Mouse (Mus musculus) ES-E14 (cell line): ENCODE measurements around the gene Pygo1. TPM values are rescaled to one million over a fixed set of nuclear protein-coding genes. Genes with fewer than 3 reads are reported as not detected.

Experiments
- DNase-seq: peaks from one replicate; pipeline ENCODE4 v3.0.0-alpha.2; 2013; ENCODE audit warnings: low read depth, low spot score
- H3K27ac ChIP-seq: 2 replicates; pipeline ENCODE4 v1.5.1; 2012; ENCODE audit warnings: low read depth, mild to moderate bottlenecking, low read length, moderate library complexity, mixed read lengths; ENCODE audit not compliant: poor library complexity, insufficient read depth, severe bottlenecking
- H3K36me3 ChIP-seq: 2 replicates; pipeline ENCODE4 v1.6.1; 2012; ENCODE audit warnings: mild to moderate bottlenecking, low read length, moderate library complexity, mixed read lengths; ENCODE audit not compliant: control insufficient read depth, poor library complexity, insufficient read depth, severe bottlenecking
- H3K4me1 ChIP-seq, 2 experiments: fragments of 150-350 bp in 1 of 2; sonication (generic) in 1 of 2; 2 replicates each; pipeline ENCODE4 v1.6.1; 2012; ENCODE audit warnings: low read length in 2 of 2, mild to moderate bottlenecking in 1 of 2, mixed read lengths in 1 of 2; ENCODE audit not compliant: control insufficient read depth in 2 of 2, insufficient read depth in 2 of 2, poor library complexity in 1 of 2
- H3K4me3 ChIP-seq, 2 experiments: fragments of 150-350 bp in 1 of 2; sonication (generic) in 1 of 2; 2 replicates each; pipeline ENCODE4 v1.5.1; 2012; ENCODE audit warnings: low read length in 2 of 2, low read depth in 1 of 2, mild to moderate bottlenecking in 1 of 2, mixed read lengths in 1 of 2; ENCODE audit not compliant: insufficient read depth in 1 of 2, poor library complexity in 1 of 2, severe bottlenecking in 1 of 2
- H3K9ac ChIP-seq: 2 replicates; pipeline ENCODE4 v1.6.1; 2012; ENCODE audit warnings: low read depth, mild to moderate bottlenecking, low read length, mixed read lengths; ENCODE audit not compliant: poor library complexity, insufficient read depth, severe bottlenecking
- H3K9me3 ChIP-seq: fragments of 150-350 bp; sonication (generic); 2 replicates; pipeline ENCODE4 v1.6.1; 2012; ENCODE audit warnings: low read depth, mild to moderate bottlenecking, low read length; ENCODE audit not compliant: control insufficient read depth, insufficient read depth
- CHD2 ChIP-seq: IDR thresholded peaks from 2 replicates; pipeline ENCODE4 v1.6.1; 2014; ENCODE audit warnings: mild to moderate bottlenecking, low read depth, low read length, inconsistent platforms
- HCFC1 ChIP-seq: IDR thresholded peaks from 2 replicates; pipeline ENCODE4 v1.6.1; 2012; ENCODE audit warnings: low read length, inconsistent platforms, borderline replicate concordance; ENCODE audit not compliant: insufficient read depth
- MAFK ChIP-seq: IDR thresholded peaks from 2 replicates; pipeline ENCODE4 v1.6.1; 2014; ENCODE audit warnings: mild to moderate bottlenecking, low read depth, low read length, inconsistent platforms; ENCODE audit not compliant: insufficient read depth
- ZC3H11A ChIP-seq: IDR thresholded peaks from 2 replicates; pipeline ENCODE4 v1.6.1; 2012; ENCODE audit warnings: low read depth, mild to moderate bottlenecking, inconsistent platforms, low read length, borderline replicate concordance
- ZNF384 ChIP-seq: IDR thresholded peaks from 2 replicates; pipeline ENCODE4 v1.6.1; 2012; ENCODE audit warnings: low read depth, low read length, inconsistent platforms
- in situ Hi-C, 2 experiments: fragments of 600-800 bp; cut with MboI; formaldehyde crosslinking; loops; one replicate each; pipeline ENCODE4 v1.15.1; 2025; ENCODE audit warnings: low sequenced_read_pairs in 2 of 2, inconsistent platforms in 1 of 2; ENCODE audit not compliant: unreplicated experiment in 2 of 2
- total RNA-seq: library from RNA; depleted of rRNA; stranded (reverse); fragments of 300-350 nt; gene quantifications from 2 replicates; pipeline ENCODE4 v1.2.3, GENCODE M21; 2012

Gene Pygo1
- total RNA-seq, 1 experiment, result 0.58 TPM

DNA sequence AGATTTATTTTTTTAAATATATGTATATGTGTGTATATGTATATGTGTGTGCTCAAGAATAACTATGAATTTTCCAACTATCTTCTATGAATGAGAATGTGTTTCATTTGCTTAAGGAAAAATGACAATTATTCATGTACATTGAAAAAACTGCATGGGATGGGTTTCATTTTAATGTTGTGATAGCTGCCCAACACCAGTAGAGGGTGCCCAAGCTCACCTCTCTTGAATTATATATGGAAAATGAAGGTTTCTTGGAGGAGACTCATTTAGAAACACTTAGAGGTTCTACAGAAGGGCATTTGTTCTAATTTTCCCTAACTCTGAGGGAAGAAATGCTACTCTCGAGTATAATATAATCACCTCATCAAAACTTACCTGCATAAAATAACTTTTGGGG lies 35.7 kb upstream of the Pygo1 start:
- H3K4me3 ChIP-seq, result no peak overlapping the region
- no peak overlapping the region for H3K9ac ChIP-seq
- H3K27ac ChIP-seq, result no peak overlapping the region
- peaks cover 0 to 6% of the 10 kb centered on the region in 2 experiments; a peak in 2 of 4 replicates for H3K4me1 ChIP-seq
- no peak for DNase-seq
- TF ChIP-seq ZC3H11A (no peak), ZNF384 (0 out of 2 replicates have a peak, but pooled peaks have one; percentile 32)
- H3K9me3 ChIP-seq, result no peaks in the 10 kb centered on the region
- in situ Hi-C loops, result loop anchor here in 1 of 2 experiments (25.0 kb wide), 1 partner anchor 127 kb away; no protein-coding TSS in a partner anchor
- H3K36me3 ChIP-seq, result no peaks in the 10 kb centered on the region

DNA sequence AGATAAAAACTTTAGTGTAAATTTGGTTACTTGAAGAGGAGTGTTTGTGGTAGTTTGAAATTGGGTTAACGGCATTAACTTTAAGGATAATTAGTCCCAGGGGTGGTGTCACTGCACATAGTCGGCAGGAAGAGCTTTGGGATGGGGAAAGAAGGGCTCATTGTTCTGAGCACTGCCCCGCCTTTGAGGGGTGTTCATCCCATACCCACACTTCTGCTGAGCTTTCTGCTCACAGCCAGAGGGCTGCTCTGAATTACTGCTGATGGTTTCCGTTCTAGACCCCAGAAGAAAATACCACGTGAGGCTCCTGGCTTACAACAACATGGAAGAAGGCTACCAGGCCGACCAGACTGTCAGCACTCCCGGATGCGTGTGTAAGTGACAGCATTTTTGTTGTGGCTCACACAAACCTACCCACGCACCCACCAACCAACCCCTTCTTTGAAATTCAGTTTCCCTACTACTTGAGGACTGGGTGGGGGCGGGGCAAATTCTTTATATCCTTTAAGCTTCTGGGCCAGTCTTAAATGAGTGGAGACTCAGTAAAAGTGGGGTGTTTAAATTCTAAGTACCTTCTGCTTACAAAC lies 34.9 kb upstream of the Pygo1 start:
- TF ChIP-seq ZC3H11A (no peak), CHD2 (no peak), HCFC1 (no peak), ZNF384 (no peak)
- in situ Hi-C loops, result loop anchor here in 1 of 2 experiments (25.0 kb wide), 1 partner anchor 128 kb away; no protein-coding TSS in a partner anchor
- Histone ChIP-seq H3K9me3 (no peaks in the 10 kb centered on the region), H3K9ac (no peak overlapping the region; the same call in 1 of the 2 replicates), H3K4me3 (no peak overlapping the region), H3K36me3 (no peaks in the 10 kb centered on the region; the same call in 1 of the 2 replicates), H3K4me1 (peaks cover 0 to 6% of the 10 kb centered on the region in 2 experiments; a peak in 2 of 4 replicates), H3K27ac (no peak overlapping the region)
- DNase-seq, result no peak

DNA sequence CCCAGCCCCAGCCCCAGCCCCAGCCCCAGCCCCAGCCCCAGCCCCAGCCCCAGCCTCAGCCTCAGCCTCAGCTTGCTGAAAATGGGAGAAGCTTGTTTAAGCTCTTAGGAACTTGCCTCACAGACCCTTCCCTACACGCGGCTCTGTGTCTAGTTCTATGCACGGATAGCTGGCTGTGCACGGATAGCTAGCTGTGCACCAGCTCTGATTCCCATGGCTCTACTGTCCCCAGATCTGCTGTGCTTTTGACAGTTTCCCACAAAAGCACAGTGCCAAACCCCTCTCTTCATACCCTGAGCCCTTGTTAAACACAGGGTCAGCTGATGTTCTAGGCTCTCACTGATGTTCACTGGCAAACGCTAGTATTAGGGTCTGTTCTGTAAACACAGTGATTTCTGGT lies 32.7 kb upstream of the Pygo1 start:
- Histone ChIP-seq H3K4me3 (no peak overlapping the region), H3K9me3 (no peaks in the 10 kb centered on the region), H3K4me1 (peaks cover 0 to 6% of the 10 kb centered on the region in 2 experiments; a peak in 2 of 4 replicates), H3K9ac (no peak overlapping the region), H3K27ac (no peak overlapping the region), H3K36me3 (no peaks in the 10 kb centered on the region; the same call in 1 of the 2 replicates)
- DNase-seq, result no peak
- TF ChIP-seq HCFC1 (no peak), ZNF384 (no peak), ZC3H11A (no peak), MAFK (no peak), CHD2 (no peak)
- in situ Hi-C loops, result loop anchor here in 1 of 2 experiments (25.0 kb wide), 1 partner anchor 130 kb away; no protein-coding TSS in a partner anchor

DNA sequence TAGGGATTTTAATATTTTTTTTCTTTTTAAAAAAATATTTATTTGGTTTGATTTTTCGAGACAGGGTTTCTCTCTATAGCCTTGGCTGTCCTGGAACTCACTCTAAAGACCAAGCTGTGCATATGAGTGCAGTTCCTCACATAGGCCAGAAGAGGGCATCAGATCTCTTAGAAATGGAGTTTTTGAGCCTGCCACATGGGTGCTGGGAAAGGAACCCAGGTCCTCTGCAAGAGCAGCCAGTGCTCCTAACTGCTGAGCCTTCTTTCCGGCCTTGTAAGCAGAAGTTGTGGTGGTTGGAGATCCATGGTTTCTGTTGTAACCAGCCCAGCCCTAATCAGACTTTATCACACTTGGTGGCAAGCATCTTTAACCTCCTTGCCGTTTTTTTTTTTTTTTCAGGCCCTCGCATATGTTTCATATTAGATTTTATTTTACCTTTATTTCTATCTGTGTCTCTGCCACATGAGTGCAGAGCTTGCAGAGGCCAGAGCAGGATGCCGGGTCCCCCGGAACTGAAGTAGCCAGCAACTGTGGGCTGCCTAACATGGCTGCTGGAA lies 30.6 kb upstream of the Pygo1 start:
- H3K9ac ChIP-seq, result no peak overlapping the region
- H3K4me1 ChIP-seq, result peaks cover 0 to 6% of the 10 kb centered on the region in 2 experiments; a peak in 2 of 4 replicates
- H3K9me3 ChIP-seq, result no peaks in the 10 kb centered on the region
- H3K4me3 ChIP-seq, result no peak overlapping the region
- H3K36me3 ChIP-seq, result no peaks in the 10 kb centered on the region; the same call in 1 of the 2 replicates
- no peak for TF ChIP-seq HCFC1
- TF ChIP-seq CHD2, result no peak
- no peak for TF ChIP-seq ZC3H11A
- TF ChIP-seq ZNF384, result no peak
- TF ChIP-seq MAFK, result no peak
- in situ Hi-C loops, result loop anchor here in 1 of 2 experiments (25.0 kb wide), 1 partner anchor 133 kb away; no protein-coding TSS in a partner anchor
- H3K27ac ChIP-seq, result no peak overlapping the region
- no peak for DNase-seq

DNA sequence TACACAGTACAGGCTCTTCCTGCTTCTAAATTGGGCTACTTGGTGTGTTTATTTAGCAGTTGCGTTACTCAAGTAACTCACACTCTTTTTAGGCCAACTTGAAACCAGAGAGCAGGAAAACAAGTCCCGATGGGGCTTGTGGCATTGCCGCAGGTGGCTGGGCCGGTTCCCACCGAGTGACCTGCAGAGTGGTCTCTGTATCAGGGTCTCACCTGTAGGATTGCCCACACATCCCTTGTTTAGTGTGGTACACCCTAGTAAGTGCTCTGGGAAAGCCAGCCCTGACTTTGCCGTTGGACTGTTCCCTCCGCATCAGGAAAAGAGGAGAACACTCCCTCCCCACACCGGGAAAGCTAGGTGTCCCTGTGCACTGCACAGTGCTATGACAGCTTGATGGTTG lies 23.4 kb upstream of the Pygo1 start:
- Histone ChIP-seq H3K36me3 (no peaks in the 10 kb centered on the region), H3K27ac (no peak overlapping the region), H3K9ac (no peak overlapping the region), H3K4me3 (no peak overlapping the region), H3K9me3 (no peaks in the 10 kb centered on the region), H3K4me1 (peaks cover 0 to under 1% of the 10 kb centered on the region in 2 experiments; a peak in 1 of 4 replicates)
- no peak for TF ChIP-seq HCFC1
- TF ChIP-seq MAFK, result no peak
- no peak for TF ChIP-seq ZNF384
- no peak for TF ChIP-seq ZC3H11A
- TF ChIP-seq CHD2, result no peak
- in situ Hi-C loops, result no loop called here
- DNase-seq, result no peak
